Mouse (Mus musculus): ENCODE measurements around the gene Frmd8. TPM values are rescaled to one million over a fixed set of nuclear protein-coding genes. Genes with fewer than 3 reads are reported as not detected.
"Not testable (repeated sequence)": the region's sequence is repeated elsewhere in the genome, so short reads cannot be mapped to it uniquely, and the experiment has no call there.

Gene Frmd8
- polyA plus RNA-seq, 1 experiment from 2014 or later = 26.9 TPM

DNA sequence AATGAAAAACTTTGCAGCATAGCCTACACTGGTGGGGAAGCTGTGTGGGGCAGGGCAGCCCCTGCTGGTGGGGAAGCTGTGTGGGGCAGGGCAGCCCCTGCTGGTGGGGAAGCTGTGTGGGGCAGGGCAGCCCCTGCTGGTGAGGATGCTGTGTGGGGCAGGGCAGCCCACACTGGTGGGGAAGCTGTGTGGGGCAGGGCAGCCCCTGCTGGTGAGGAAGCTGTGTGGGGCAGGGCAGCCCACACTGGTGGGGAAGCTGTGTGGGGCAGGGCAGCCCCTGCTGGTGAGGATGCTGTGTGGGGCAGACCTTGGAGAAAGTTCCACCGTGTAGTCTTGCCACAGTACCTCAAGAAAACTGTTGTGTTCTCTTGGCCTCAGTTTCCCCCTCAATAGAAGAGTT, 61.0 kb downstream of the Frmd8 start:
- H3K9ac ChIP-seq; H3K36me3 ChIP-seq; ATAC-seq; H3K4me2 ChIP-seq (replicated peaks); H3K27ac ChIP-seq; H3K27me3 ChIP-seq (replicated peaks); H3K4me3 ChIP-seq (replicated peaks); H3K9me3 ChIP-seq: not testable (repeated sequence)
- 46% methylated on average over 1 of the region's 1 CpGs for WGBS
- peaks cover 56% of the 10 kb centered on the region for H3K4me1 ChIP-seq (replicated peaks)

DNA sequence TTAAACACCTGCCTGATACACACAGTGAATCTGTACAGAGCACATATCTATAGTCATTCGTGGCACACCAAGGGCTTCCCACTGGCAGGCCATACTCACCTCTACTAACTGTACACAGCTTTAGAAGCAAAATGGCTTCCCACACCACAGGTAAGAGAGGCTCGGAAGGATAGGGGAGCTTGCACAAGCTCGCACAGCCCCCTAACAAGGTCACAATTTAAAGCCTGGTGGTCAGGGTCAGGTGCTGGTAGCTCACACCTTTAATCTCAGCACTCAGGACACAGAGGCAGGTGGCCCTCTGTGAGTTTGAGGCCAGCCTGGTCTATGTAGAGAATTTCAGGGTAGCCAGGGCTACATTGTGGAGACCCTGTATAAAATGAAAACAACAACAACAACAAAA, 61.5 kb downstream of the Frmd8 start:
- no peak for ATAC-seq
- peaks cover 58% of the 10 kb centered on the region for H3K4me1 ChIP-seq (replicated peaks)
- H3K9me3 ChIP-seq = no peaks in the 10 kb centered on the region
- H3K36me3 ChIP-seq = no peaks in the 10 kb centered on the region
- H3K4me2 ChIP-seq (replicated peaks) = no peak overlapping the region
- H3K9ac ChIP-seq = no peak overlapping the region
- 85% methylated on average over 3 of the region's 3 CpGs for WGBS
- no peak overlapping the region for H3K27ac ChIP-seq
- H3K27me3 ChIP-seq (replicated peaks) = no peaks in the 10 kb centered on the region
- H3K4me3 ChIP-seq (replicated peaks) = no peak overlapping the region

DNA sequence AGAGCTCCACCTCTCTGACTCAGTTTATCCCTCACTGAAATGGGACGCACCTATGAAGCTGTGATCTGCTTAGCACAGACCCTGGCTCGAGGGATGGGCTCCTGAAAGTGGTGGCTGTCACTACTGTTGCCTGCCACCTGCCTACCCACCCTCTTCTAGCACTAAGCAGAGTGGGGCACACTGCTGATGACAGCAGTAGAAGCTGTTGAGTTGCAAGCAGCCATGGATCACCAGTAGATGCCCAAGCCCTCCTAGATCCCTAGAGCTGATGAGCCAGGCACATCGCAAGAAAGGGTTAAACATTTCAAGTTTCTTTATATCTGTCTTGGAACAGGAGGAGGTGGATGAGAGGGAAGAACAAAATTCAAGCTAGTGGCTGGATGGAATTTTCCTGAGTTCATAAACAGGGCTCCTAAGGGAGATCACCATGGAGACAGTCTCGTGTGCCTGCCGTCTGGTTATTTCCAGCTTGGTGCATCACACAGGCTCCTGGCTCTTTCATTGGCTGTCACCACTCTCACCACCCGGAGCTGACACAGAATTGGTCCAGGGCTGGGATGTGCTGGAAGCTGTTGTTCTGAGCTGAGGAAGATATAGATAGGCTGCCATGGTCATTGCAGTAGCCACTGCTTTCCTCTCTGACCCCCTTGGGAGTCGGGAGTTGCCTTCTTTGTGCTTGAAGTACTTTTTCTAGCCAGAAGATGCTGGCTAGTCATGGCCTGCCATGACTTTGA, 63.1 kb downstream of the Frmd8 start:
- H3K9ac ChIP-seq = 0 out of 2 replicates have a peak overlapping the region, but pooled peaks have one; percentile 17
- no peaks in the 10 kb centered on the region for H3K36me3 ChIP-seq
- peaks cover 65% of the 10 kb centered on the region for H3K4me1 ChIP-seq (replicated peaks)
- no peaks in the 10 kb centered on the region for H3K9me3 ChIP-seq
- H3K4me2 ChIP-seq (replicated peaks) = peak overlapping the region; percentile 32; the same call in 1 of the 2 replicates
- peak; percentile 54 for ATAC-seq
- peak overlapping the region; percentile 91 for H3K27ac ChIP-seq
- H3K4me3 ChIP-seq (replicated peaks) = no peak overlapping the region
- no peaks in the 10 kb centered on the region for H3K27me3 ChIP-seq (replicated peaks)
- 37% methylated on average over 7 of the region's 7 CpGs for WGBS

DNA sequence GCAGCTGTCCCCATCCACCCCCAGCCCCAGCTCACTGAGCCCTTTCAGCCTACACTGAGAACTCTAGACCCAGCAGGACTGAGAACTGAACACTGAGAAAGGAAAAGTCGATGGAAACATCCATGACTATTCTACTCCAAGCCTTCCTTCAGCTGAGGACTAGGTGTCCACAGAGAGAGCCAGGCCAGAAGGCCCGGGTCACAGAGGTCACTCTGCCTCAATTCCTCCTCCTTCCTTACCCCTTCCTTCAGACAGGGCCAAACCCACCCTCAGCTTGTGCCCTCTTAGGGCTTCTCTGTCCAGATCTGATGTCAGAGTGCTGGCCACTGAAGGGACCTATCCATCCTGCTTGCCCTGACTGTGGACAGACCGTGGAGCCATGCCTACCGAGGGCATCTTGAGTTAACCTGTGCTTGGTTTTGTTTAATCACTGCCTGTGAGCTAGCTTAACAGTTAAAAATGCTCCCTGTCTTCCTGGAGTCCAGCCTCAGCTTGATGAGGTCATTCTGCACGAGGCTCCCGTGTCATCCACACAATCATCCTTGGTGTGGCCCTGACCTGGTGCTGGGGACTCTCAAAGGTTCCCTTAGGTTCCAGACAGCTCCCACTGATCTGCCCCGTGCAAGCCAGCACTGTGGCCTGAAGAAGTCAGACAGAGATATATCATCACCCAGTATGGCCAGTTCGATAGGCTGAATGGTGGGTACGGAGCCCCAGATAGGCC, 64.1 kb downstream of the Frmd8 start:
- 54% methylated on average over 9 of the region's 9 CpGs for WGBS
- H3K9me3 ChIP-seq = no peaks in the 10 kb centered on the region
- H3K36me3 ChIP-seq = no peaks in the 10 kb centered on the region
- ATAC-seq = no peak; the same call in 1 of the 2 replicates
- H3K4me3 ChIP-seq (replicated peaks) = no peak overlapping the region
- H3K27me3 ChIP-seq (replicated peaks) = no peaks in the 10 kb centered on the region
- peaks cover 70% of the 10 kb centered on the region for H3K4me1 ChIP-seq (replicated peaks)
- H3K4me2 ChIP-seq (replicated peaks) = peak overlapping the region; percentile 38
- peak overlapping the region; percentile 91 for H3K27ac ChIP-seq
- H3K9ac ChIP-seq = no peak overlapping the region

DNA sequence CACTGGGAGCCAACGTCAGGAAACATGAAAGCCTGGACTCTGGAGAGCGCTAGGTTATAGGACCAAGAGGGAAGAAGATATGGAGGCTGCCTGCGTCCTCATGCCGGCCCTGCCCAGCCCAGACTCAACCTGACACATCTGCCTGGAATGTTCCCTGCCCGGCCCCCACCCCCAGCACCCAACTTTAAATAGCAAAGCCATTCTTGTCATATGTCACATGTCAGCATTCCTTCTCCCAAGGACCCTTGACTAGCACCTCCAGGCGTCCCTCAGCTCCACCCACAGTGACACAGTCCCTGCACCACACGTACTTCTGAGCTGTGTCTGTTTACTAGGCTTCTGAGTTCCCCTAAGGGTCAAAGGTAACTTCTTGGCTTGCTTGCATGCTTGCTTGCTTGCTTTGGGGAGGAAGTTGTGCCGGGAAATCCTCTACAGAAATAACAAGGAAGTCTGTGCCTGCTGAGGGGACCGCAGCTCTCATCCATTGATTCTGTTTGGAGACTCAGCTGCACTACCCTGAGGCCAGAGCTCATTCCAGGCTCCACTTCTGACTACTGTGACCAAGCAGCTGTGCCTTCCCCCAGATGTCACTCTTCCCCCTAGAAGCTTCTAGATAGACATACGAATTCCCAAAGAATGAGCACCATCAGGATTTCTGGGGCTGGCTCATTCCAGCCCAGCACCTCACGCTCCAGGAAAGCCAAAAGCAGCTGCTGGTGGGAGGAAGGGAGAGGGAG, 64.8 kb downstream of the Frmd8 start:
- WGBS = 18% methylated on average over 11 of the region's 11 CpGs
- H3K4me1 ChIP-seq (replicated peaks) = peaks cover 71% of the 10 kb centered on the region
- no peaks in the 10 kb centered on the region for H3K36me3 ChIP-seq
- H3K27ac ChIP-seq = peak overlapping the region; percentile 91
- no peaks in the 10 kb centered on the region for H3K27me3 ChIP-seq (replicated peaks)
- no peak overlapping the region for H3K9ac ChIP-seq
- no peaks in the 10 kb centered on the region for H3K9me3 ChIP-seq
- H3K4me3 ChIP-seq (replicated peaks) = no peak overlapping the region
- H3K4me2 ChIP-seq (replicated peaks) = peak overlapping the region; percentile 38
- ATAC-seq = peak; percentile 82

DNA sequence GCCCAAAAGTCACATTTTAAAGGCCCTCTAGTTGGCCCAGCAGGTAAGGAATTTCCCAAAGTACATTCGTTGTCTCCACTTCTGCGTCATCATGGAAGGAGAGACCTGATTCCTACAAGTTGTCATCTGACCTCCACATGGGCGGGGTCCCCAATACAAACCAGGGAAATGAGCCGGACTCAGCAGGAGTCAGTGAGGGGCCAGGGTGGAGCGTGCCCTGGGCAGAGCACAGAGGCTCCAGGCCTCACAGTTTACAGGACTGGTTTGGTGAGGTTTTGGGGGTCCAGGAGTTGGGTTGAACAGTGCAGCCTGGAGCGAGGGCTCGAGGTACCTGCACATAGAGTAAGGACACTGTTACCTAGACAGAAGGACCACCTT, 65.4 kb downstream of the Frmd8 start:
- Histone ChIP-seq H3K4me2 (replicated peaks) (peak overlapping the region; percentile 38), H3K4me3 (replicated peaks) (no peak overlapping the region), H3K27me3 (replicated peaks) (no peaks in the 10 kb centered on the region), H3K36me3 (no peaks in the 10 kb centered on the region), H3K4me1 (replicated peaks) (peaks cover 75% of the 10 kb centered on the region), H3K9me3 (no peaks in the 10 kb centered on the region), H3K9ac (no peak overlapping the region), H3K27ac (peak overlapping the region; percentile 91)
- WGBS = 47% methylated on average over 7 of the region's 7 CpGs
- peak; percentile 46 for ATAC-seq

DNA sequence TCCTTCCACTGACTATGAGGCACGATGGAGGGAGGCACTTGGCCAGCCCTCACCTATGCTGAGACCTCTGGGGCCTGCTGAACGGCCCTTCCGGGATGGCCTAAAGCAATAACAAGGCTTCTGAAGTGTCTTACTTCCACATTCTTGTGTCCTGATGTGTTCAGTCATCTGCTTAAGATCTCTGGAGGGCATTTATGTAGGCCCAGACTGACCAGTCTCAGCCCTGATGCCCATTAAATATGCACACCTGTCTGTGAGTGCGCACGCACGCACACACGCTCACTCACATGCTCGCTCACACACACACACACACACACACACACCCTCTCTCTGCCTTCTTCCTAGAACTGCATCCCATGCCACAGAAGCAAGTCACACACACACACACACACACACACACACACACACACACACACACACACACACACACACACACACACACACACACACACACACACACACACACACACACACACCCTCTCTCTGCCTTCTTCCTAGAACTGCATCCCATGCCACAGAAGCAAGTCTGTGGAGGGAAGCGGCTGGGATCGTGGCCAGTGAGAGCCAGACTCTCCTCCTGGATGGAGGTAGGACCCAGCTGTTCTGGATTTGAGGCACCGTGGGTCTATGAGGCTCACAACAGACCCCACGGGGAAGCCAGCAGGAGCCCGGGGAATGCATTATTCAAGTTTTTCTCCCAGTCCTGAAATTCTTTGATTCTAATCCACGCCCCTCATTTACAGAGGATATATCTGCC, 65.9 kb downstream of the Frmd8 start:
- Histone ChIP-seq H3K9ac (no peak overlapping the region), H3K9me3 (no peaks in the 10 kb centered on the region), H3K27ac (peak overlapping the region; percentile 91), H3K36me3 (no peaks in the 10 kb centered on the region), H3K4me1 (replicated peaks) (peaks cover 80% of the 10 kb centered on the region), H3K27me3 (replicated peaks) (no peaks in the 10 kb centered on the region), H3K4me3 (replicated peaks) (no peak overlapping the region), H3K4me2 (replicated peaks) (no peak overlapping the region)
- no peak for ATAC-seq
- 51% methylated on average over 14 of the region's 14 CpGs for WGBS

DNA sequence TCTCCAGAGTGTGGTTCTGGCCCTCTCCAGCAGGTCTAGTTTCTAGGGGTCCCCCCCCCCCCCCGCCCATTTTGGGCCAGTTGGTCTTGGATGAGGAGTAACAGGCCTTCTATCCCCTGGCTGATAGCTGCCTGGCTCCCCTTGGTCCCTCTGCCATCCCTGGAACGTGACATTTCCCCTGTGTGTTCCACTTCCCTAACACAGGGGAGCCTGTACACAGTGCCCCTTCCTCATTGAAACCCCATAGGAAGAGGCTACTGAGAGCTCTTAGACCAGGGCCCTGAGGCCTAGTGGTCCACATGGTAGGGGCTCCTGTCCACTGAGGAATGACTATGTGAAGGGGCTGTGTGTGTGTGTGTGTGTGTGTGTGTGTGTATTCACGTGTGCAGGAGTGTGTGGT, 67.3 kb downstream of the Frmd8 start:
- Histone ChIP-seq H3K4me1 (replicated peaks) (peaks cover 81% of the 10 kb centered on the region), H3K36me3 (no peaks in the 10 kb centered on the region), H3K9ac (no peak overlapping the region), H3K4me3 (replicated peaks) (no peak overlapping the region), H3K27me3 (replicated peaks) (no peaks in the 10 kb centered on the region), H3K4me2 (replicated peaks) (no peak overlapping the region), H3K9me3 (no peaks in the 10 kb centered on the region), H3K27ac (0 out of 2 replicates have a peak overlapping the region, but pooled peaks have one; percentile 100)
- 72% methylated on average over 3 of the region's 3 CpGs for WGBS
- no peak for ATAC-seq

DNA sequence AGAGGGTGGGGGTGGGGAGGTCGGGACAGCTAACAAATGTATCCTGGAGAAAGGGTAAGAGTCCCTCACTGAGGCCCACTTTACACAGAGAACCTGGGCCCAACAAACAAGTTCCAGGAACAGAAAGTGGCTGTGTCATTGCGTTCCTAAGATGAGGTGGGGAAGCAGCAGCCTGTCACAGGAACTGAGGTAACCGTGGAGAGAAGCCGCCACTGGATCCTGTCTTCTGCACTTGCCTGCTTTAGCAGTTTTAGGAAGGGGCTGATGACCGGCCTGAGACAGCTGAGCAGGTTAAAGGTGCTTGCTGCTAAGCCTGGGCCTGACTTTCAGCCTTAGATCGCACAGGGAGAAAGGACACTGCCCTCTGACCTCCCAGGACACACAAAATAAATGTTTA, 68.3 kb downstream of the Frmd8 start:
- peaks cover 72% of the 10 kb centered on the region for H3K4me1 ChIP-seq (replicated peaks)
- no peaks in the 10 kb centered on the region for H3K27me3 ChIP-seq (replicated peaks)
- WGBS = 37% methylated on average over 6 of the region's 6 CpGs
- H3K9me3 ChIP-seq = no peaks in the 10 kb centered on the region
- no peak for ATAC-seq
- H3K4me2 ChIP-seq (replicated peaks) = 0 out of 2 replicates have a peak overlapping the region, but pooled peaks have one; percentile 5
- H3K4me3 ChIP-seq (replicated peaks) = no peak overlapping the region
- H3K27ac ChIP-seq = peak overlapping the region; percentile 100
- no peak overlapping the region for H3K9ac ChIP-seq
- H3K36me3 ChIP-seq = no peaks in the 10 kb centered on the region

DNA sequence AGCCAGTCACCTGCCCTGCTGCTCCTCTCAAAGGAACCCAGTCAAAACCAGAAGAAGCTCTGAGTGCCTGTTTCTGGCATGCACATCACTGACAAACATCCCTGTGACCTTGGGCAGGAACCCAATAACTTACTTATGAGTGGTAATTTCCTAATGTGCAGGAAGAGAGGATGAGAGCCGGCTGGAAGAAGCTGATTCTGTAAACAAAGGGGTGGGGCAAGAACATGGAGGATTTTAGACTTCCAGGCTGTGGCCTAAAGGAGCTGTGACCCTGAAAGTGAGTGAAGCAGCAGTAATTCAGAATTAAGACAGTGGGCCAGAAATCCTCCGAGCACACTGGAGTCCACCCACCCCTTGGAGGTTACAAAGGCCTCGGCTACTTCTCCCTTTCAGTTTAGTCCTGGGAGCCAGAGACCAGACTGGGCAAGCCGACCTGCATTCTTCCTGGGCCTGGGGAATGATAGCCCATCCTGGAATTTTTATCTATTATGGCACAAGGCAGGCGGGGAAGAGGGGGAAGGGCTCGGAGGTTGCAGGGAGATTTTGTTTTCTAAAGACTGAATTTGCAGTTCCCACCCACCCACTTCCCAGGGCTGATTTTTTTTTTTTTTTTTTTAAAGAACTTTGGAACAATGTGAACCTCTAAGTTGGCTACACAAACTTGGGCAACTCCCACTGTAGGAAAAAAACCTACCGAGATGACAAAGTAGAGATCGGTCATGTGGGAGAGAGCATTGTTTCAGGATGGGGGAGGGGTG, 68.8 kb downstream of the Frmd8 start:
- 10% methylated on average over 8 of the region's 8 CpGs for WGBS
- peak overlapping the region; percentile 100 for H3K27ac ChIP-seq
- H3K4me3 ChIP-seq (replicated peaks) = no peak overlapping the region
- H3K4me2 ChIP-seq (replicated peaks) = peak overlapping the region; percentile 36
- no peaks in the 10 kb centered on the region for H3K9me3 ChIP-seq
- H3K36me3 ChIP-seq = no peaks in the 10 kb centered on the region
- H3K27me3 ChIP-seq (replicated peaks) = no peaks in the 10 kb centered on the region
- peaks cover 66% of the 10 kb centered on the region for H3K4me1 ChIP-seq (replicated peaks)
- H3K9ac ChIP-seq = peak overlapping the region; percentile 24; the same call in 1 of the 2 replicates
- no peak for ATAC-seq

DNA sequence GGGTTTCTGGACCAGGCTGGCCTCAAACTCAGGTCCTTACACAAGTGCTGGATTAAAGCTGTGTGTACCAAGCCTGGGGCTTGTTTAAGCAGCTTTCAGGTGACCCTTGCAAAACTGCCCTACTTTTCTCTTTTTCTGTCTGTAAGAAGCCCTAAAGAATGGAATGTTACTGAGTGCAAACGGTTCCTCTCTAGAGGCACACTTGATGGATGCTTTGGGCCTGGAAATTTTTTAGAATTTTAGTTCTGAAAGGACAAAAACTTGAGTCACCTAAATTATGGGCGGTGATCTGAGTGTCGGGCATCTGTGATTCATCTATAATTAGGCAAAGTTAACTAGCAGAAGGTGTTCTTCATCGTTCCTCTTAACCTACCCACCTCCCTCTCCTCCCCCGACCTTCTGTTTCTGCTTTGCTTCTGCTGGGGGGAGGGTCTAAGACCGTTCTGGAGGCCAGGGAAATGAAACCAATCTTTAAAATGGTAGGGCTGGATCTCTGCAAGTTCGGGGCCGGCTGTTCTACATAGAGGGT, 70.6 kb downstream of the Frmd8 start:
- peaks cover 48% of the 10 kb centered on the region for H3K4me1 ChIP-seq (replicated peaks)
- no peaks in the 10 kb centered on the region for H3K9me3 ChIP-seq
- ATAC-seq = no peak
- H3K9ac ChIP-seq = peak overlapping the region; percentile 63; the same call in 1 of the 2 replicates
- H3K4me3 ChIP-seq (replicated peaks) = no peak overlapping the region
- no peaks in the 10 kb centered on the region for H3K27me3 ChIP-seq (replicated peaks)
- no peaks in the 10 kb centered on the region for H3K36me3 ChIP-seq
- peak overlapping the region; percentile 93 for H3K4me2 ChIP-seq (replicated peaks)
- 30% methylated on average over 8 of the region's 8 CpGs for WGBS
- H3K27ac ChIP-seq = peak overlapping the region; percentile 100
